Comparison of ENCODE assay signal across 16 mouse cellular contexts in genomic region chr11:52826591-52826990, GRCm38 (mm10).
"Had no signal": no experiment of that assay in that cellular context is flagged by ENCODE, and none has a peak within 500 bp of the region (broad histone marks: within the 10 kb centered on the region; RNA-seq: fewer than 3 reads in every experiment).

No protein-coding gene starts in this region.

- H3K4me2 ChIP-seq: neural tube, embryonic 12.5 days; neural tube, embryonic 13.5 days; neural tube, embryonic 15.5 days; stomach, embryonic 15.5 days had no signal

- H3K27ac ChIP-seq: neural tube, embryonic 12.5 days; neural tube, embryonic 13.5 days; neural tube, embryonic 15.5 days; stomach, embryonic 15.5 days had no signal

- H3K27me3 ChIP-seq: neural tube, embryonic 12.5 days; neural tube, embryonic 13.5 days; neural tube, embryonic 15.5 days; stomach, embryonic 15.5 days had no signal

- H3K4me1 ChIP-seq: neural tube, embryonic 12.5 days; neural tube, embryonic 13.5 days; stomach, embryonic 15.5 days had no signal

- DNase-seq: retina, postnatal 1 day; right cerebral cortex, adult 18-20 months; right cerebral cortex, postnatal 14 days; right cerebral cortex, postnatal 25 days; right cerebral cortex, postnatal 4 days; spleen, adult 18-20 months; thymus, adult 18-20 months; thymus, adult 2 months; thymus, postnatal 14 days; thymus, postnatal 25 days; thymus, postnatal 36 days; thymus, postnatal 4 days had no signal

- H3K4me3 ChIP-seq: neural tube, embryonic 12.5 days; neural tube, embryonic 13.5 days; neural tube, embryonic 15.5 days; stomach, embryonic 15.5 days had no signal

- H3K36me3 ChIP-seq: neural tube, embryonic 12.5 days; neural tube, embryonic 13.5 days; neural tube, embryonic 15.5 days; stomach, embryonic 15.5 days had no signal

- H3K9ac ChIP-seq: neural tube, embryonic 12.5 days; neural tube, embryonic 13.5 days; neural tube, embryonic 15.5 days; stomach, embryonic 15.5 days had no signal

- H3K9me3 ChIP-seq: neural tube, embryonic 12.5 days; neural tube, embryonic 13.5 days; neural tube, embryonic 15.5 days; stomach, embryonic 15.5 days had no signal
